Mouse (Mus musculus): ENCODE measurements around the gene Sp4.

DNA sequence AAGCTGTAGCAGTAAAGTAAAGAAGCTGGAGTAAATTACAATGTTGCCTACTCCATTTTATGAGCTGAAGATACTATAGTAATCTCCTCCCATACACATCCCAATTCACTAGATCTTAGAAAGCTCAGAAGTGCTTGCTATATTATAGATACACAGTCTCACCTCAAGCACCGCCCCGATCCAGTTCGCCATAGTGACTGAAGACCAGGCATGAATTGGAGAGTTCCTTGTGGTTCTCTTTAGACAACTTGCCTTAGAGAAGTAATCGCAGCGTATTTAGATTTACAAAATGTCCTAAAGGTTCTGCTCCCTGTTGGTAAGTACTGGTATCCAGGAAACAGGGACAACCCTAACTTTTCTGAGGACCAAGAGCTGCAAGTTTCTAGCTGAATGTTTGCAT is 1.8 kb upstream of the Sp4 start:
- TF ChIP-seq POLR2A (IDR thresholded peaks at IDR 0.05; ENCODE audit: low read depth, low read length) (no peak), CTCF (IDR thresholded peaks at IDR 0.05; ENCODE audit: extremely low read depth, insufficient read length, insufficient replicate concordance, low read depth, low read length) (no peak)
